Mouse (Mus musculus): ENCODE measurements around the gene Ddhd1. TPM values are rescaled to one million over a fixed set of nuclear protein-coding genes. Genes with fewer than 3 reads are reported as not detected.
A peak's percentile ranks its signal among the peaks of the same experiment; 100 is the strongest.
"Not testable (repeated sequence)": the region's sequence is repeated elsewhere in the genome, so short reads cannot be mapped to it uniquely, and the experiment has no call there.

Ddhd1 gene
- polyA plus RNA-seq, 1 experiment from 2014 or later: 28.4 TPM

DNA sequence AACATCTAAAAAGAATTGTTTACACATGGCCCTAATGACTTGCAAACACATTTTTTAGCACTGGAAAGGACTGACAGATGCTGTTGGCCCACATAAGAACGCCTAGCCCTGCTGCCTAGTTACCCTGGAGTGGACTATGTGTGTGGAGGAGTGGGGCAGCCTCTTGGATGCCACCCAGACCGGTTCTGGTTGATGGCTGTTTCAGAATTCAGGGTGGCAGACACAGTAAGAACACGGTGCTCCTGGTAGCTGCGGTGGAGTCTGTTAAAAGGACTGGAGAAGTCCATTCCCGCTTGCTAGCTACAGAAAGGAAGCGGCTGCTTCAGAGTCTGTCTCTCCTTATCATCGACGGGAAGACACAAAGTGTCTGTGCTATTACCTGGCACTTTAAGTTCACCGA is 57.4 kb downstream of the Ddhd1 start:
- Histone ChIP-seq H3K27ac (0 out of 2 replicates have a peak overlapping the region, but pooled peaks have one; percentile 64), H3K4me3 (replicated peaks; ENCODE audit: low read length) (no peak overlapping the region), H3K4me2 (replicated peaks) (no peak overlapping the region), H3K27me3 (ENCODE audit: control insufficient read depth, insufficient read depth, low read length) (no peaks in the 10 kb centered on the region), H3K4me1 (replicated peaks; ENCODE audit: control insufficient read depth, insufficient read depth, low read length) (no peaks in the 10 kb centered on the region), H3K9ac (no peak overlapping the region), H3K36me3 (replicated peaks; ENCODE audit: control insufficient read depth, insufficient read depth) (peaks cover 63% of the 10 kb centered on the region), H3K9me3 (ENCODE audit: control insufficient read depth, low read length) (no peaks in the 10 kb centered on the region)
- DNase-seq (ENCODE audit: low spot score) (no peak), ATAC-seq (ENCODE audit: low FRiP score) (peak; percentile 59; the same call in 1 of the 2 replicates)
- WGBS: 88% methylated on average over 9 of the region's 9 CpGs

DNA sequence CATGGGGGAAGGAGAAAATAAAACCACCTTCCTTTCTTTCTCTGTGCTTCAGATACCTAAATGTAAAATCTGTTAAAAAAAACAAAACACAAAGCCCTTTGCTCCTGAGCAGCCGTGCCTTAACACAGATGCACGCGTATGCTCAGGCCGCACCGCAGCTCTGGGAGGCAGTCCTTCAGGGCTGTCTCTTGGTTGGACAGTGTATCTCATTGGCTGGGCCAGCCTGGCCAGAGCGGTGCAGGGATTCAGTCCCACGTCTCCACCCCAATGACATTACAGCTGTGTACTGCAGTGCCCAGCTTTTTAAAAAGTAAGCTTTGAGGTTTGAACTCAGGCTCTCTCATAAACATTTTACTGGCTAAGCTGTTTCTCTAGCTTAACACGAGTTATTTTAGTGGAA is 60.1 kb downstream of the Ddhd1 start:
- Histone ChIP-seq H3K36me3 (replicated peaks; ENCODE audit: control insufficient read depth, insufficient read depth) (peaks cover 54% of the 10 kb centered on the region), H3K27ac (no peak overlapping the region)
- 85% methylated on average over 8 of the region's 8 CpGs for WGBS

DNA sequence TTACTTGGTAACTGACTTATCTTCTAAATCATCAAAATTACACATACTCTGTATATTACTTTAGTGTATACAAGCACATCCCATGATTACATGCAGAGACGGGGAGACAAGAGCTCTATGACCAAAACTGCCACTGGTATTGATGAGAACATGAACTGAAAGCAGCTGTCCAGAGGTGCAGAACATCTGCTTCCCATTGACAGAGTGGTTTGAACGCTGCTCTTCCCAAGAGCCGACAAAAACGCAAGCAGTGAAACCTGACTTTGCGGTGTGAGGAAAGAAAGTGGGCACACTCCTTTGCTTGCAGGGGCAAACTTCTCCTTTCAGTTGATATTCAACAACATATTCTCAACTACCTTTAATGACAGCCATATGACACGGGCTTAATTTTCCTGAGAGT is 64.7 kb downstream of the Ddhd1 start:
- Histone ChIP-seq H3K9ac (no peak overlapping the region), H3K27ac (no peak overlapping the region), H3K4me2 (replicated peaks) (no peak overlapping the region), H3K4me1 (replicated peaks; ENCODE audit: control insufficient read depth, insufficient read depth, low read length) (no peaks in the 10 kb centered on the region), H3K27me3 (ENCODE audit: control insufficient read depth, insufficient read depth, low read length) (no peaks in the 10 kb centered on the region), H3K9me3 (ENCODE audit: control insufficient read depth, low read length) (no peaks in the 10 kb centered on the region), H3K4me3 (replicated peaks; ENCODE audit: low read length) (no peak overlapping the region), H3K36me3 (replicated peaks; ENCODE audit: control insufficient read depth, insufficient read depth) (peaks cover 26% of the 10 kb centered on the region)
- no peak for ATAC-seq (ENCODE audit: low FRiP score)
- DNase-seq (ENCODE audit: low spot score): no peak
- 90% methylated on average over 6 of the region's 6 CpGs for WGBS

More for the DNA sequence above, 60.1 kb downstream of the Ddhd1 start:
- Histone ChIP-seq H3K4me1 (replicated peaks; ENCODE audit: control insufficient read depth, insufficient read depth, low read length) (no peaks in the 10 kb centered on the region), H3K9me3 (ENCODE audit: control insufficient read depth, low read length) (no peaks in the 10 kb centered on the region), H3K4me2 (replicated peaks) (no peak overlapping the region), H3K4me3 (replicated peaks; ENCODE audit: low read length) (no peak overlapping the region), H3K9ac (no peak overlapping the region), H3K27me3 (ENCODE audit: control insufficient read depth, insufficient read depth, low read length) (no peaks in the 10 kb centered on the region)
- DNase-seq (ENCODE audit: low spot score) (no peak), ATAC-seq (ENCODE audit: low FRiP score) (no peak)

DNA sequence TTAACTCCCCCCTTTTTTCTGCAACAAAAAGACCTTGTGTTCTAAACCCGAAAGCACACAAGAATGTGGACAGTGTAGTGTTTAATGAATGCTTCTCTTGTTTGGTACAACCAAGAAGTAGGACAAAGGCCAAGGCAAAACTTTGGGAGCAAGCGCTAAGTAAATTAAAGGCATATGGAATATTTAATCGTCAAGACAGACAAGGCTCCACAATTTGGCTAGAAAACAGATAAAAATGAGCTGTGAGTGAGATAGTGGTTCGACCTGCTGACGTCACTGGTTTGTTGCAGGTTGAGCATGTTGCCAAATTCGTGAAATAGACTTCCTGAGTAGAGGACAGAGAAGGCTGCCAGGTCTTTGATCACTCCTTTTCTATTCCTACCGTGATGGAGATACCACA is 69.5 kb downstream of the Ddhd1 start:
- WGBS: 84% methylated on average over 7 of the region's 7 CpGs
- Histone ChIP-seq H3K27ac (no peak overlapping the region), H3K4me1 (replicated peaks; ENCODE audit: control insufficient read depth, insufficient read depth, low read length) (no peaks in the 10 kb centered on the region), H3K4me3 (replicated peaks; ENCODE audit: low read length) (no peak overlapping the region), H3K36me3 (replicated peaks; ENCODE audit: control insufficient read depth, insufficient read depth) (0 out of 2 replicates have a peak, but pooled peaks cover under 1% of the 10 kb centered on the region), H3K9ac (no peak overlapping the region), H3K9me3 (ENCODE audit: control insufficient read depth, low read length) (no peaks in the 10 kb centered on the region), H3K4me2 (replicated peaks) (no peak overlapping the region), H3K27me3 (ENCODE audit: control insufficient read depth, insufficient read depth, low read length) (no peaks in the 10 kb centered on the region)
- ATAC-seq (ENCODE audit: low FRiP score): no peak
- DNase-seq (ENCODE audit: low spot score): no peak

DNA sequence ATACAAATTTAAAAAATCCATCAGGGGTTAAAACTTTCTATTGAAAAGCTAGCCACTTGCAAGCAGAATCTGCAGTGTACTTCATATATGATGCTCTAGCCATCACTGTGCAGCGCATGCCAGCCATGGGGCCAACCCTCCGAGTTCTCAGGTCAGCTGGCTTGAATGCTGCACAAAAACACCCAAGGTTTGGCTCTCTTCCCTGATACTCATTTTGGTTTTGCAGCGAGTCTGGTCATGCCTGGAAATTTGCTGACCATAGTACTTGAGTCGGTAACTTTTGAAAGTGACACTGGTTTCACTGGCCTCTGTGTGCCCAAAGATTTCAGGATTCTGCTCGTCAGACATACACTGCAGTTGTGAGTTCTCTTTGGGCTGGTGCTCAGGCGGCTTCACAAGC is 70.4 kb downstream of the Ddhd1 start:
- no peaks in the 10 kb centered on the region for H3K36me3 ChIP-seq (replicated peaks; ENCODE audit: control insufficient read depth, insufficient read depth)
- no peak overlapping the region for H3K4me3 ChIP-seq (replicated peaks; ENCODE audit: low read length)
- no peak overlapping the region for H3K4me2 ChIP-seq (replicated peaks)
- 0 out of 2 replicates have a peak overlapping the region, but pooled peaks have one; percentile 29 for H3K27ac ChIP-seq
- no peak overlapping the region for H3K9ac ChIP-seq
- 87% methylated on average over 6 of the region's 6 CpGs for WGBS
- no peaks in the 10 kb centered on the region for H3K9me3 ChIP-seq (ENCODE audit: control insufficient read depth, low read length)
- no peaks in the 10 kb centered on the region for H3K4me1 ChIP-seq (replicated peaks; ENCODE audit: control insufficient read depth, insufficient read depth, low read length)
- DNase-seq (ENCODE audit: low spot score): no peak
- ATAC-seq (ENCODE audit: low FRiP score): no peak
- H3K27me3 ChIP-seq (ENCODE audit: control insufficient read depth, insufficient read depth, low read length): no peaks in the 10 kb centered on the region

DNA sequence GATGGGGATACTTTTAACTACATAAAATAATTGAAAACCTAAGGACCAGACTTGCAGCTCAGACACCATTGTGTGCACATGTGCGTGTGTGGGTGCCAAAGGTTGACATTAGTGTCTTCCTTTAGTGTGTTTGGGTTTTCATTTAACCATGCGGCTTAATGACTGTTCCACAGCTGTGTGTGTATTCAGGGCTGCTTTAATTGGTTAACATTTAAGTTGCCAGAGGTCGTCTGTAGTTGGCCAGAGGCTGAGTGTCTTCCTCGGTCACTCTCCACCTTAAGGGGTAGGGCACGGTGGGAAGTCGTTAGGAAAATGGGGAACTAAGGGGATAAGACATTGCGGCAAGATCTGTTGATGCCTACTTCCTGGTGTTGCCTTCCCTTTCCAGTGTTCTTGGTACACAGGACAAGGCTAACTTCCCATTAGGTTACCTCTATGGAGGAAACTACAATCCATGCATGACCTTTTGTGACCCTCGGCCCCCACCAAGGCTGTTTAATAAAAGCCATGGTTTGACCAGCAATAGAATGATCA is 74.4 kb downstream of the Ddhd1 start:
- Histone ChIP-seq H3K4me2 (replicated peaks) (no peak overlapping the region), H3K9me3 (ENCODE audit: control insufficient read depth, low read length) (no peaks in the 10 kb centered on the region), H3K4me3 (replicated peaks; ENCODE audit: low read length) (no peak overlapping the region), H3K9ac (no peak overlapping the region), H3K36me3 (replicated peaks; ENCODE audit: control insufficient read depth, insufficient read depth) (no peaks in the 10 kb centered on the region), H3K27ac (no peak overlapping the region), H3K27me3 (ENCODE audit: control insufficient read depth, insufficient read depth, low read length) (no peaks in the 10 kb centered on the region), H3K4me1 (replicated peaks; ENCODE audit: control insufficient read depth, insufficient read depth, low read length) (no peaks in the 10 kb centered on the region)
- ATAC-seq (ENCODE audit: low FRiP score) (no peak), DNase-seq (ENCODE audit: low spot score) (no peak)
- WGBS: 70% methylated on average over 8 of the region's 8 CpGs

DNA sequence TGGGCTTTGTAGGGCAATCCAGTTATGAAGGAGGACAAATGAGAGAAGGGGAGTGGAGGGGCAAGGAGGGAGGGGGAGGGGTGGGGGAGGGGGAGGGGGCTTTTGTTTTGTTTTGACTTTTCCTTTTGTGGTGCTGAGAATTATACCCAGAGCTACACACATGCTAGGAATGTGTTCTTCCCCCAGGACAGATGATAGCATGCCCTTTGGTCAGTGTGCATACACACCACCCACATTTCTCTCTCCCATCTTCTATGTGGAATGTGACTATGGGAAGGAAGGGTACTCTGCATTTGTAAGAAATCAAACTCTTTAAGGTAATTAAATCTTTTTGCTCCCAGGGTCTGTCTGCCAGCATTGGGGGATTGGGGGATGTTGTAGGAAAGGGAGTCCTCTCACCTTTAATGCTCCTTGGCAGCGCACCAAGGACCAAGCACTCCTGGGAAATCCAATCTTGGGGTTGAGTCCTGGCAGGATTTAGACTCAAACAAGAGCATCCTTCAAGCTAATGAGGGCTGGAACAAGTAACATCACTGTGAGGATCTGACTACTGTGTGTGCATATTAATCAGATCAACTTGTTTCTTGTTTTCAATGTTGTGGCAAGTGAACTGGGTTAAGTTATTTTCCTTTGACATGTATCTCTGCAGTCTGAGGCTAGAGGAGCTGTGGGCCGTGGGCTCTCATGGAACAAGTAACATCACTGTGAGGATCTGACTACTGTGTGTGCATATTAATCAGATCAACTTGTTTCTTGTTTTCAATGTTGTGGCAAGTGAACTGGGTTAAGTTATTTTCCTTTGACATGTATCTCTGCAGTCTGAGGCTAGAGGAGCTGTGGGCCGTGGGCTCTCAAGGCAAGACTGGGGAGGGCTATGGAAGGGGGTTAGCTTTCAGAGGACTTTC is 76.8 kb downstream of the Ddhd1 start:
- H3K9me3 ChIP-seq (ENCODE audit: control insufficient read depth, low read length); H3K4me3 ChIP-seq (replicated peaks; ENCODE audit: low read length); H3K36me3 ChIP-seq (replicated peaks; ENCODE audit: control insufficient read depth, insufficient read depth); H3K4me1 ChIP-seq (replicated peaks; ENCODE audit: control insufficient read depth, insufficient read depth, low read length); H3K9ac ChIP-seq; H3K27me3 ChIP-seq (ENCODE audit: control insufficient read depth, insufficient read depth, low read length); H3K4me2 ChIP-seq (replicated peaks); DNase-seq (ENCODE audit: low spot score): not testable (repeated sequence)
- H3K27ac ChIP-seq: peak overlapping the region; percentile 51; the same call in 1 of the 2 replicates
- 69% methylated on average over 3 of the region's 3 CpGs for WGBS
- ATAC-seq (ENCODE audit: low FRiP score): peak; percentile 84; the same call in 1 of the 2 replicates

DNA sequence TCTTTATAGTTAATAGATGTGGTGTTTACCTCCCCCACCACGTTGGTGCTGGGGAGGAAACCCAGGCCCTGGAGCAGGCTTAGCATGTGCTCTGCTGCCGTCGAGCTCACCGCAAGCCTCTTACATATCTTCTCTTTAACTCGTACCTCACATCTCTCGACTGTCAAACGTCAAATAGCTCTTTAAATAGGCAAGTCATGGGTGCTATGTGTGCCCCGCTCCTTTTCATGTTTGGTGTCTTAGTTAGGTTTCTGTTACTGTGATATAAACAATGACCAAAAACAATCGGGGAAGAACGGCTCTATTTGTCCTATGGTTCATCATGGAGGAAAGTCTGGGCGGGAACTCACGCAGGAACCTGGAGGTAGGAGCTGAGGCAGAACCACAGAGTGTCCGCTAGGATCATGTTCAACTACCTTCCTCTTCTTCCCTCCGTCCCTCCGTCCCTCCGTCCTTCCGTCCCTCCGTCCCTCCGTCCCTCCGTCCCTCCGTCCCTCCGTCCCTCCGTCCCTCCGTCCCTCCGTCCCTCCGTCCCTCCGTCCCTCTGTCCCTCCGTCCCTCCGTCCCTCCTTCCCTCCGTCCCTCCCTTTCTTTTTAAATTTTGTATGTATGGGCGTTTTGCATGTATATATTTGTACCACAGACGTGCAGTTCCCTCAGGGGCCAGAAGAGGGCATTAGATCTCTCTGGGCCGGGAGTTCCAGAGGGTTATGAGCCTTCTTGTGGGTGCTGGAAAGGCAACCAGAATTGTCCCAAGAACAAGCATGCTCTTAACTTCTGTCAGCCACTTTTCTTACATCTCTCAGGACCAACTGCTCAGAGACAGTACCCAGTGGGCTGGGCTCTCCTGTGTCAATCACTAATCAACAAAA is 91.6 kb downstream of the Ddhd1 start:
- peak overlapping the region; percentile 58; the same call in 1 of the 2 replicates for H3K27ac ChIP-seq
- no peaks in the 10 kb centered on the region; the same call in 1 of the 2 replicates for H3K4me1 ChIP-seq (replicated peaks; ENCODE audit: control insufficient read depth, insufficient read depth, low read length)
- H3K36me3 ChIP-seq (replicated peaks; ENCODE audit: control insufficient read depth, insufficient read depth): no peaks in the 10 kb centered on the region
- H3K27me3 ChIP-seq (ENCODE audit: control insufficient read depth, insufficient read depth, low read length): no peaks in the 10 kb centered on the region
- H3K4me2 ChIP-seq (replicated peaks): peak overlapping the region; percentile 42
- 0 out of 2 replicates have a peak overlapping the region, but pooled peaks have one; percentile 18 for H3K9ac ChIP-seq
- ATAC-seq (ENCODE audit: low FRiP score): peak; percentile 36; the same call in 1 of the 2 replicates
- H3K9me3 ChIP-seq (ENCODE audit: control insufficient read depth, low read length): no peaks in the 10 kb centered on the region
- 17% methylated on average over 33 of the region's 33 CpGs for WGBS
- peak overlapping the region; percentile 21 for H3K4me3 ChIP-seq (replicated peaks; ENCODE audit: low read length)
- DNase-seq (ENCODE audit: low spot score): peak; percentile 73
